Mouse (Mus musculus) cortical plate, adult 2 months (tissue): ENCODE data around the gene Trpv2. TPM values are rescaled to one million over a fixed set of nuclear protein-coding genes. Genes with fewer than 3 reads are reported as not detected.
A peak's percentile ranks its signal among the peaks of the same experiment; 100 is the strongest.

Source experiments
- H3K27ac ChIP-seq: fragments of 200-500 bp; 2 replicates; pipeline ENCODE4 v1.5.1; 2012; ENCODE audit warnings: low read length, control low read depth, inconsistent platforms; ENCODE audit not compliant: insufficient read depth
- H3K4me1 ChIP-seq: fragments of 200-500 bp; 2 replicates; pipeline ENCODE4 v1.6.1; 2011; ENCODE audit warnings: low read length; ENCODE audit not compliant: control insufficient read depth, insufficient read depth
- H3K4me3 ChIP-seq: fragments of 200-500 bp; 2 replicates; pipeline ENCODE4 v1.5.1; 2011; ENCODE audit warnings: mild to moderate bottlenecking, low read length, control low read depth; ENCODE audit not compliant: insufficient read depth
- CTCF ChIP-seq: fragments of 200-500 bp; IDR thresholded peaks from 2 replicates; pipeline ENCODE4 v1.5.1; 2011; ENCODE audit warnings: mild to moderate bottlenecking, control low read depth, low read length; ENCODE audit not compliant: insufficient read depth; ENCODE audit errors: extremely low read depth
- POLR2A ChIP-seq: fragments of 200-500 bp; IDR thresholded peaks from 2 replicates; pipeline ENCODE4 v1.6.1; 2011; ENCODE audit warnings: mild to moderate bottlenecking, low read length, control low read depth; ENCODE audit not compliant: insufficient read depth; ENCODE audit errors: extremely low read depth
- polyA plus RNA-seq: library from polyadenylated mRNA; depleted of rRNA; stranded (reverse); fragments of >200 nt; gene quantifications from 2 replicates; pipeline ENCODE4 v1.2.3, GENCODE M21; 2012

Gene Trpv2
- polyA plus RNA-seq, 1 experiment = 23.4 TPM

GRCm38 (mm10) chr11:62601732-62602618 lies 27.7 kb downstream of the Trpv2 start:
- Histone ChIP-seq H3K4me3 (peak overlapping the region; percentile 90), H3K4me1 (no peaks in the 10 kb centered on the region; the same call in none of the 2 replicates), H3K27ac (no peak overlapping the region; the same call in 1 of the 2 replicates)
- TF ChIP-seq CTCF (no peak), POLR2A (no peak)

GRCm38 (mm10) chr11:62602619-62603311 lies 28.5 kb downstream of the Trpv2 start:
- peak; percentile 100 for TF ChIP-seq POLR2A
- TF ChIP-seq CTCF = no peak
- peak overlapping the region; percentile 96 for H3K27ac ChIP-seq
- H3K4me1 ChIP-seq = no peaks in the 10 kb centered on the region; the same call in none of the 2 replicates
- peak overlapping the region; percentile 90 for H3K4me3 ChIP-seq

GRCm38 (mm10) chr11:62603312-62604056 lies 29.2 kb downstream of the Trpv2 start:
- Histone ChIP-seq H3K4me3 (peak overlapping the region; percentile 90), H3K27ac (peak overlapping the region; percentile 96), H3K4me1 (no peaks in the 10 kb centered on the region; the same call in none of the 2 replicates)
- TF ChIP-seq POLR2A (no peak), CTCF (no peak)

- H3K4me3 ChIP-seq = peak overlapping the region; percentile 90; the same call in 1 of the 2 replicates
- TF ChIP-seq POLR2A (no peak), CTCF (no peak)
- no peak overlapping the region for H3K27ac ChIP-seq
- no peaks in the 10 kb centered on the region; the same call in none of the 2 replicates for H3K4me1 ChIP-seq
These were observed 29.9 kb downstream of the Trpv2 start for GRCm38 (mm10) chr11:62604123-62604706.

- H3K4me1 ChIP-seq = no peaks in the 10 kb centered on the region; the same call in none of the 2 replicates
- no peak overlapping the region; the same call in 1 of the 2 replicates for H3K4me3 ChIP-seq
- no peak overlapping the region for H3K27ac ChIP-seq
- TF ChIP-seq CTCF (no peak), POLR2A (no peak)
These were observed 30.8 kb downstream of the Trpv2 start for GRCm38 (mm10) chr11:62604886-62605618.

- TF ChIP-seq CTCF = no peak
- peak; percentile 45; the same call in 1 of the 2 replicates for TF ChIP-seq POLR2A
- no peak overlapping the region for H3K4me3 ChIP-seq
- no peaks in the 10 kb centered on the region; the same call in none of the 2 replicates for H3K4me1 ChIP-seq
- H3K27ac ChIP-seq = no peak overlapping the region
These were observed 31.5 kb downstream of the Trpv2 start for GRCm38 (mm10) chr11:62605619-62606298.

- H3K4me1 ChIP-seq = no peaks in the 10 kb centered on the region; the same call in none of the 2 replicates
- H3K27ac ChIP-seq = no peak overlapping the region
- H3K4me3 ChIP-seq = no peak overlapping the region
- TF ChIP-seq CTCF (no peak), POLR2A (peak; percentile 26; the same call in 1 of the 2 replicates)
These were observed 32.2 kb downstream of the Trpv2 start for GRCm38 (mm10) chr11:62606299-62607169.
